Comparison of ENCODE assay signal across 14 mouse cellular contexts in the genomic region with DNA sequence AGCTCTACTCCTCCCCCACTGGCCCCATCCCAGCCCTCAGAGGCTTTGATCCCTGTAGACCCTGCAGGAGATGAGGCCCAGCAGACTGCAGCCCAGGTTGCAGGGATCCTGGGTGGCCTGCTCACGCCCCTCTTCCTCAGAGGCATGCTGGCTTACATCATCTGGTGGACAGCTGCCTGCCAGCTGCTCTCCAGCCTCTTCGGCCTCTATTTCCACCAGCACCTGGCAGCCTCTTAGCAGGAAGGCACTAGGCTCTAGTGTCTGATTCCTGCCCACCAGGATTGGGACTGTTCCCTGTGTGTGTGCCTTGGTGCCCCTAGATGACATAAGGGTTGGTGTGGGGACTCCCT. TPM values are rescaled to one million over a fixed set of nuclear protein-coding genes. Genes with fewer than 3 reads are reported as not detected.
DNase-seq lines count a peak whose midpoint lies in the region; ATAC-seq lines count a peak whose summit lies in the region.
"Had no signal": no experiment of that assay in that cellular context is flagged by ENCODE, and none has a peak within 500 bp of the region (broad histone marks: within the 10 kb centered on the region; RNA-seq: fewer than 3 reads in every experiment).

No protein-coding gene starts in this region.

- H3K9me3 ChIP-seq in limb, embryonic 11.5 days (ENCODE audit: control insufficient read depth, low read length), result no peaks in the 10 kb centered on the region
- H3K9me3 ChIP-seq in limb, embryonic 10.5 days (replicated peaks), result no peaks in the 10 kb centered on the region
- H3K9me3 ChIP-seq in intestine, embryonic 15.5 days, result no peaks in the 10 kb centered on the region
- H3K9me3 ChIP-seq in liver, embryonic 16.5 days (replicated peaks; ENCODE audit: control insufficient read depth, low read length), result no peaks in the 10 kb centered on the region
- H3K9me3 ChIP-seq: heart, embryonic 15.5 days; midbrain, embryonic 12.5 days had no signal

- no peak overlapping the region for H3K4me3 ChIP-seq in limb, embryonic 11.5 days (ENCODE audit: low read depth, low read length)
- no peak overlapping the region for H3K4me3 ChIP-seq in limb, embryonic 10.5 days
- no peak overlapping the region for H3K4me3 ChIP-seq in intestine, embryonic 15.5 days (replicated peaks)
- no peak overlapping the region for H3K4me3 ChIP-seq in liver, embryonic 16.5 days (ENCODE audit: low read depth, low read length)
- H3K4me3 ChIP-seq: heart, embryonic 15.5 days; layer of hippocampus, adult 2 months; midbrain, embryonic 12.5 days had no signal

- peak; percentile 41; the same call in 1 of the 2 replicates for ATAC-seq in limb, embryonic 11.5 days (ENCODE audit: insufficient number of reproducible peaks, low FRiP score, low TSS enrichment, low read depth)
- ATAC-seq in intestine, embryonic 15.5 days, result peak; percentile 28; the same call in 1 of the 2 replicates
- ATAC-seq in liver, embryonic 16.5 days (ENCODE audit: low read depth), result no peak
- ATAC-seq: hindbrain, postnatal 0 days had no signal

- H3K9ac ChIP-seq in limb, embryonic 11.5 days (ENCODE audit: low read length), result no peak overlapping the region
- H3K9ac ChIP-seq in intestine, embryonic 15.5 days, result peak overlapping the region; percentile 23; the same call in 1 of the 2 replicates
- H3K9ac ChIP-seq in liver, embryonic 16.5 days (ENCODE audit: low read depth, low read length), result peak overlapping the region; percentile 5; the same call in 1 of the 2 replicates
- H3K9ac ChIP-seq: heart, embryonic 15.5 days; midbrain, embryonic 12.5 days had no signal

- no peaks in the 10 kb centered on the region for H3K27me3 ChIP-seq in limb, embryonic 11.5 days (ENCODE audit: control insufficient read depth, insufficient read depth, low read length)
- no peaks in the 10 kb centered on the region for H3K27me3 ChIP-seq in limb, embryonic 10.5 days (ENCODE audit: low read depth, poor library complexity, severe bottlenecking)
- no peaks in the 10 kb centered on the region for H3K27me3 ChIP-seq in intestine, embryonic 15.5 days (replicated peaks)
- H3K27me3 ChIP-seq in liver, embryonic 16.5 days (ENCODE audit: control insufficient read depth, insufficient read depth, low read depth, low read length), result no peaks in the 10 kb centered on the region
- H3K27me3 ChIP-seq: heart, embryonic 15.5 days; midbrain, embryonic 12.5 days had no signal

- 24% methylated on average over 2 of the region's 2 CpGs for WGBS in limb, embryonic 11.5 days
- 20% methylated on average over 2 of the region's 2 CpGs for WGBS in limb, embryonic 10.5 days
- 33% methylated on average over 2 of the region's 2 CpGs for WGBS in intestine, embryonic 15.5 days
- WGBS in liver, embryonic 16.5 days (ENCODE audit: insufficient replicate concordance), result 58% methylated on average over 2 of the region's 2 CpGs

- H3K4me1 ChIP-seq in limb, embryonic 11.5 days (ENCODE audit: control insufficient read depth, insufficient read depth, low read length), result peaks cover 3% of the 10 kb centered on the region; the same call in 1 of the 2 replicates
- peaks cover 21% of the 10 kb centered on the region for H3K4me1 ChIP-seq in limb, embryonic 10.5 days
- peaks cover 9% of the 10 kb centered on the region for H3K4me1 ChIP-seq in intestine, embryonic 15.5 days (replicated peaks)
- H3K4me1 ChIP-seq in liver, embryonic 16.5 days (ENCODE audit: control insufficient read depth, low read depth, low read length), result peaks cover 15% of the 10 kb centered on the region
- H3K4me1 ChIP-seq: heart, embryonic 15.5 days; midbrain, embryonic 12.5 days had no signal

- H3K27ac ChIP-seq in limb, embryonic 11.5 days (replicated peaks; ENCODE audit: low read depth, low read length), result no peak overlapping the region
- no peak overlapping the region for H3K27ac ChIP-seq in limb, embryonic 10.5 days
- no peak overlapping the region for H3K27ac ChIP-seq in intestine, embryonic 15.5 days
- H3K27ac ChIP-seq in liver, embryonic 16.5 days (ENCODE audit: low read length), result 0 out of 2 replicates have a peak overlapping the region, but pooled peaks have one; percentile 4
- H3K27ac ChIP-seq: heart, embryonic 15.5 days; hindbrain, postnatal 0 days; layer of hippocampus, adult 2 months; midbrain, embryonic 12.5 days had no signal

- H3K4me2 ChIP-seq in limb, embryonic 11.5 days (ENCODE audit: low read depth, severe bottlenecking), result no peak overlapping the region
- no peak overlapping the region for H3K4me2 ChIP-seq in intestine, embryonic 15.5 days (replicated peaks)
- peak overlapping the region; percentile 7; the same call in 1 of the 2 replicates for H3K4me2 ChIP-seq in liver, embryonic 16.5 days (ENCODE audit: low read depth, low read length)
- H3K4me2 ChIP-seq: heart, embryonic 15.5 days; midbrain, embryonic 12.5 days had no signal

- peaks cover 12% of the 10 kb centered on the region for H3K36me3 ChIP-seq in limb, embryonic 11.5 days (ENCODE audit: control insufficient read depth, insufficient read depth, low read length)
- peaks cover 63% of the 10 kb centered on the region for H3K36me3 ChIP-seq in limb, embryonic 10.5 days
- H3K36me3 ChIP-seq in intestine, embryonic 15.5 days, result peaks cover 9% of the 10 kb centered on the region; the same call in 1 of the 2 replicates
- peaks cover 2% of the 10 kb centered on the region for H3K36me3 ChIP-seq in liver, embryonic 16.5 days (ENCODE audit: control insufficient read depth, insufficient read depth)

- DNase-seq in limb, embryonic 11.5 days (ENCODE audit: low spot score), result peak; percentile 37
- DNase-seq in limb, embryonic 10.5 days (ENCODE audit: low spot score), result no peak
- DNase-seq in MN1 (ENCODE audit: low spot score), result peak; percentile 63
- no peak for DNase-seq in urinary bladder, postnatal 14 days (ENCODE audit: low spot score)
- DNase-seq in thymus, postnatal 0 days (ENCODE audit: low spot score), result no peak
- DNase-seq in frontal cortex, postnatal 36 days (ENCODE audit: low spot score in 2 of 2), result no peak
- DNase-seq: lung, postnatal 10 days; thymus, adult 18-20 months had no signal

RNA-seq across cellular contexts. Expression of gene Tmem161a, which starts 9.7 kb away (rescaled TPM):
- polyA plus RNA-seq in limb, embryonic 11.5 days (2014; fragmentation: Nextera tagmentation; extraction: Ambion mirVana), result 43.5 and 46.9 TPM in 2 replicates
- polyA plus RNA-seq in limb, embryonic 10.5 days (2016; fragmentation: Nextera tagmentation; extraction: Ambion mirVana), result 79.8 and 85.0 TPM in 2 replicates
- polyA plus RNA-seq in intestine, embryonic 15.5 days (2015; fragmentation: Nextera tagmentation; extraction: Ambion mirVana), result 55.7 and 64.3 TPM in 2 replicates
- polyA plus RNA-seq in liver, embryonic 16.5 days (2015; fragmentation: Nextera tagmentation; extraction: Ambion mirVana), result 26.8 and 28.4 TPM in 2 replicates
- polyA plus RNA-seq in thymus, postnatal 0 days (2015; fragmentation: Nextera tagmentation; extraction: Ambion mirVana), result 41.5 and 44.1 TPM in 2 replicates

RNA-seq across cellular contexts. Expression of gene Slc25a42, which starts 30.2 kb away (rescaled TPM):
- polyA plus RNA-seq in limb, embryonic 11.5 days (2014; fragmentation: Nextera tagmentation; extraction: Ambion mirVana), result 2.1 and 2.4 TPM in 2 replicates
- 2.8 and 3.6 TPM in 2 replicates for polyA plus RNA-seq in limb, embryonic 10.5 days (2016; fragmentation: Nextera tagmentation; extraction: Ambion mirVana)
- 5.8 and 6.0 TPM in 2 replicates for polyA plus RNA-seq in intestine, embryonic 15.5 days (2015; fragmentation: Nextera tagmentation; extraction: Ambion mirVana)
- 8.4 and 12.0 TPM in 2 replicates for polyA plus RNA-seq in liver, embryonic 16.5 days (2015; fragmentation: Nextera tagmentation; extraction: Ambion mirVana)
- polyA plus RNA-seq in thymus, postnatal 0 days (2015; fragmentation: Nextera tagmentation; extraction: Ambion mirVana), result 6.2 and 9.0 TPM in 2 replicates

RNA-seq across cellular contexts. Expression of gene Mef2b, which starts 42.4 kb away (rescaled TPM):
- 0.40 and 0.41 TPM in 2 replicates for polyA plus RNA-seq in limb, embryonic 11.5 days (2014; fragmentation: Nextera tagmentation; extraction: Ambion mirVana)
- 0.29 and 0.60 TPM in 2 replicates for polyA plus RNA-seq in limb, embryonic 10.5 days (2016; fragmentation: Nextera tagmentation; extraction: Ambion mirVana)
- 0.11 TPM in 1 of 2 replicates, not detected in the other for polyA plus RNA-seq in intestine, embryonic 15.5 days (2015; fragmentation: Nextera tagmentation; extraction: Ambion mirVana)
- polyA plus RNA-seq in liver, embryonic 16.5 days (2015; fragmentation: Nextera tagmentation; extraction: Ambion mirVana), result not detected in 2 replicates
- 7.5 and 9.8 TPM in 2 replicates for polyA plus RNA-seq in thymus, postnatal 0 days (2015; fragmentation: Nextera tagmentation; extraction: Ambion mirVana)

RNA-seq across cellular contexts. Expression of gene Borcs8, which starts 42.6 kb away (rescaled TPM):
- 49.6 and 53.2 TPM in 2 replicates for polyA plus RNA-seq in limb, embryonic 11.5 days (2014; fragmentation: Nextera tagmentation; extraction: Ambion mirVana)
- 45.3 and 49.8 TPM in 2 replicates for polyA plus RNA-seq in limb, embryonic 10.5 days (2016; fragmentation: Nextera tagmentation; extraction: Ambion mirVana)
- polyA plus RNA-seq in intestine, embryonic 15.5 days (2015; fragmentation: Nextera tagmentation; extraction: Ambion mirVana), result 34.6 and 40.1 TPM in 2 replicates
- polyA plus RNA-seq in liver, embryonic 16.5 days (2015; fragmentation: Nextera tagmentation; extraction: Ambion mirVana), result 21.4 and 23.4 TPM in 2 replicates
- polyA plus RNA-seq in thymus, postnatal 0 days (2015; fragmentation: Nextera tagmentation; extraction: Ambion mirVana), result 67.0 and 88.3 TPM in 2 replicates

RNA-seq across cellular contexts. Expression of gene Rfxank, which starts 42.9 kb away (rescaled TPM):
- polyA plus RNA-seq in limb, embryonic 11.5 days (2014; fragmentation: Nextera tagmentation; extraction: Ambion mirVana), result 20.0 and 21.3 TPM in 2 replicates
- polyA plus RNA-seq in limb, embryonic 10.5 days (2016; fragmentation: Nextera tagmentation; extraction: Ambion mirVana), result 20.1 and 27.9 TPM in 2 replicates
- polyA plus RNA-seq in intestine, embryonic 15.5 days (2015; fragmentation: Nextera tagmentation; extraction: Ambion mirVana), result 11.7 and 12.3 TPM in 2 replicates
- polyA plus RNA-seq in liver, embryonic 16.5 days (2015; fragmentation: Nextera tagmentation; extraction: Ambion mirVana), result 7.4 TPM in 2 replicates
- 21.7 and 24.1 TPM in 2 replicates for polyA plus RNA-seq in thymus, postnatal 0 days (2015; fragmentation: Nextera tagmentation; extraction: Ambion mirVana)

Comparison
In these comparisons a context has a peak if more than half of its experiments do, and no peak if none do; other contexts are left out.
1. DNase-seq: peak in limb, embryonic 11.5 days (single experiment) and MN1 (single experiment); none in limb, embryonic 10.5 days (single experiment), urinary bladder, postnatal 14 days (single experiment), thymus, postnatal 0 days (single experiment) and frontal cortex, postnatal 36 days (0 of 2).